Mouse (Mus musculus) forebrain, embryonic 16.5 days (tissue): ENCODE measurements around the gene Qk. TPM values are rescaled to one million over a fixed set of nuclear protein-coding genes. Genes with fewer than 3 reads are reported as not detected.

ENCODE experiments used
- ATAC-seq: fragments of 200-750 bp; cut with Nextera tagmentation; 2 replicates; pipeline ENCODE4 v1.8.0; 2017; ENCODE audit warnings: mild to moderate bottlenecking, moderate library complexity
- H3K27ac ChIP-seq: fragments of 300-500 bp; sonication (generic); 2 replicates; pipeline ENCODE4 v1.5.1; 2014; ENCODE audit warnings: low read length, control low read depth
- H3K27me3 ChIP-seq: fragments of 300-500 bp; sonication (generic); replicated peaks from 2 replicates; pipeline ENCODE4 v1.6.1; 2014; ENCODE audit warnings: low read length; ENCODE audit not compliant: control insufficient read depth, insufficient read depth
- H3K36me3 ChIP-seq: fragments of 300-500 bp; sonication (generic); 2 replicates; pipeline ENCODE4 v1.6.1; 2014; ENCODE audit not compliant: control insufficient read depth, insufficient read depth
- H3K4me1 ChIP-seq: fragments of 300-500 bp; sonication (generic); replicated peaks from 2 replicates; pipeline ENCODE4 v1.6.1; 2014; ENCODE audit warnings: low read length; ENCODE audit not compliant: control insufficient read depth, insufficient read depth
- H3K4me2 ChIP-seq: fragments of 300-500 bp; sonication (generic); 2 replicates; pipeline ENCODE4 v1.6.1; 2014; ENCODE audit warnings: mild to moderate bottlenecking, low read length, control low read depth
- H3K4me3 ChIP-seq: fragments of 300-500 bp; sonication (generic); replicated peaks from 2 replicates; pipeline ENCODE4 v1.5.1; 2014; ENCODE audit warnings: mild to moderate bottlenecking, low read length, control low read depth
- H3K9ac ChIP-seq: fragments of 300-500 bp; sonication (generic); replicated peaks from 2 replicates; pipeline ENCODE4 v1.6.1; 2014; ENCODE audit warnings: low read depth, low read length, control low read depth
- H3K9me3 ChIP-seq: fragments of 300-500 bp; sonication (generic); 2 replicates; pipeline ENCODE4 v1.6.1; 2016; ENCODE audit warnings: low read length; ENCODE audit not compliant: control insufficient read depth
- WGBS: fragments of 180-500 bp; shearing (Covaris S2); extraction: QIAGEN DNeasy Blood & Tissue Kit; methylation state at CpG from one replicate; pipeline ENCODE4 v1.1.7; 2014; 5-methylcytosine and 5-hydroxymethylcytosine counted together
- polyA plus RNA-seq: library from polyadenylated mRNA; unstranded; fragments of >200 nt; fragmentation: Nextera tagmentation; extraction: Ambion mirVana; gene quantifications from 2 replicates; pipeline ENCODE4 v1.2.1, GENCODE M21; 2015

The Qk gene
- polyA plus RNA-seq, 1 experiment from 2014 or later: 37.6 TPM

DNA sequence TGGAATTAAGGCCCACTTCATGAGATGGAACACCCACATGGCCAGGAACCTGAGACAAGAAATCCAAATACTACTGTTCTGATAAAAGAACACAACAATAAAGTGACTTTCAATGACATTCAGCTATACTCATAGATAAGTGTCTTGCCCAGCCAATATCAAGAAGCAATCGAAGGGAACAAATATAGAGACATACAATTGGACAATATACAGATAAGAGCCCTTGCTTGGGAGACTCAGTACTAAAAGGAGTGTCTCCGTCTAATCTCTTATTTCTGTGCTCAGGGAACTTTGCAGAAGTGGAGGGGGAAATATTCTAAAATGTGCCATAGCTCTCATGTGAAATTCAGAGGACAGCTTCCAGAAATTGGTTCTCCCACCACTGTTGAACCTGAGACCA, 83.1 kb downstream of the Qk start:
- H3K27ac ChIP-seq: no peak overlapping the region
- ATAC-seq: no peak
- no peak overlapping the region for H3K9ac ChIP-seq
- no peaks in the 10 kb centered on the region for H3K27me3 ChIP-seq
- peaks cover 3% of the 10 kb centered on the region; the same call in 1 of the 2 replicates for H3K4me1 ChIP-seq
- H3K9me3 ChIP-seq: no peaks in the 10 kb centered on the region
- H3K4me2 ChIP-seq: no peak overlapping the region
- H3K36me3 ChIP-seq: no peaks in the 10 kb centered on the region
- no peak overlapping the region for H3K4me3 ChIP-seq
- 93% methylated on average over 2 of the region's 2 CpGs for WGBS

- Histone ChIP-seq H3K4me2 (no peak overlapping the region), H3K36me3 (no peaks in the 10 kb centered on the region), H3K27ac (no peak overlapping the region), H3K27me3 (no peaks in the 10 kb centered on the region), H3K9me3 (no peaks in the 10 kb centered on the region), H3K9ac (no peak overlapping the region), H3K4me3 (no peak overlapping the region), H3K4me1 (peaks cover 12% of the 10 kb centered on the region)
- ATAC-seq: no peak
- WGBS: 82% methylated on average over 3 of the region's 3 CpGs
These were observed 87.2 kb downstream of the Qk start for GRCm38 (mm10) chr17:10232406-10232805.

DNA sequence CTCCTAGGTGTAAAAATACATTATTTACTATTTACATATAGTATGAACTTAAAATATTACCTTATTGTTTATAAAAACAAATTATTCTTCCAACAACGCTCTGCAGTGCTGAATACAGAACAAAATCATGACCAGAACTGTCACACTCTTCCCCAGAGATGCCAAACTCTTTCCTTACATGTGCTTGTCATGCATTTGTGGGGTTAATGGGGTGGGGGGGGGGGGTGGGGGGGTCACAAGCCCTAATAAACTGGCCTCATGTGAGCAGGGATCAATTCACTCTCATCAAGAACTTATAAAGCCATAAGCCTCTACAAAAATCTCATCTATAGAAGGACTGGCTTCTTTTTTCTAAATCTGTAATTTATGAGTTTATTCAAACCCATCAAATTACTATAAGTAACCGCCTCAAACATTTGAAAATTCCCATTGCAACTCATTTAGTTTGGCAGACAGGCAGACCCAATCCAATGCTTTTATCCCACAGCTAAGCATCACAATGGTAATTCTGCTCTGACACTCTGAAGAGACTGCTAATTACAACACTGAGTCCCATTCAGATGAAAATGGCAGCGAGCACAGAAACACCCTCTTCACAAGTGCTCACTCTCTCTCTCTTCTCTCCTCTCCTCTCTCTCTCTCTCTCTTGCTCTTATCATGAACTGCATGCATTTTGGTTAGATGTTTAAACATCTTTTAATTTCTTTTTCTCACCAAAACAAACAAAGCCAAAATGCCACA, 91.7 kb downstream of the Qk start:
- no peak overlapping the region for H3K9ac ChIP-seq
- peaks cover 14% of the 10 kb centered on the region for H3K4me1 ChIP-seq
- no peak overlapping the region for H3K4me2 ChIP-seq
- no peak overlapping the region for H3K4me3 ChIP-seq
- no peaks in the 10 kb centered on the region for H3K27me3 ChIP-seq
- H3K27ac ChIP-seq: peak overlapping the region; percentile 12; the same call in 1 of the 2 replicates
- peak; percentile 96 for ATAC-seq
- H3K9me3 ChIP-seq: no peaks in the 10 kb centered on the region
- WGBS: 16% methylated on average over 3 of the region's 3 CpGs
- H3K36me3 ChIP-seq: no peaks in the 10 kb centered on the region

DNA sequence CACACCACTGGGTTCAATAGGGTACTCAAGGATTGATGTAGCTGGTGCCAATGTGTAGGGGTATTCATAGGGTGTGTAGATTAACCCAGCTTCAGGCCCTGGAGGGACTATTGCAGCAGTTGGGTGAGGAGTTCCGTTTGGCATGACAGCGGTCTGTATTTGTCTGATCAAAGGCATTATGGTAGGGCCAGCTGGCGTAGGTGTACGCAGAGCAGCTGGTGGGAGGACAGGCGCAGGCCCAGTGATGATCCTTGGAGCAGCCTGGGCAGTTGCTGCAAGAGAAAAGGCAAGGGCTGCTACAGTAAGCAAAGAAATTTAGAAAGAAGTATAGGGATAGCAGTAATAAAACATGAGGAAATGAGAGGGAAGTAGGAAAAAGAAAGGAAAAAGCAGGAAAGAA, 103.5 kb downstream of the Qk start:
- Histone ChIP-seq H3K9me3 (no peaks in the 10 kb centered on the region), H3K4me2 (no peak overlapping the region), H3K9ac (no peak overlapping the region), H3K4me1 (no peaks in the 10 kb centered on the region), H3K36me3 (no peaks in the 10 kb centered on the region; the same call in 1 of the 2 replicates), H3K4me3 (no peak overlapping the region), H3K27ac (no peak overlapping the region), H3K27me3 (no peaks in the 10 kb centered on the region)
- 70% methylated on average over 5 of the region's 5 CpGs for WGBS
- peak; percentile 28; the same call in 1 of the 2 replicates for ATAC-seq

- Histone ChIP-seq H3K9me3 (no peaks in the 10 kb centered on the region), H3K9ac (no peak overlapping the region), H3K4me2 (no peak overlapping the region), H3K27ac (0 out of 2 replicates have a peak overlapping the region, but pooled peaks have one; percentile 37), H3K36me3 (peaks cover 2% of the 10 kb centered on the region; the same call in 1 of the 2 replicates), H3K4me3 (no peak overlapping the region), H3K27me3 (no peaks in the 10 kb centered on the region), H3K4me1 (no peaks in the 10 kb centered on the region; the same call in 1 of the 2 replicates)
- 24% methylated on average over 12 of the region's 12 CpGs for WGBS
- ATAC-seq: no peak
These were observed 110.4 kb downstream of the Qk start for GRCm38 (mm10) chr17:10209154-10209777.

DNA sequence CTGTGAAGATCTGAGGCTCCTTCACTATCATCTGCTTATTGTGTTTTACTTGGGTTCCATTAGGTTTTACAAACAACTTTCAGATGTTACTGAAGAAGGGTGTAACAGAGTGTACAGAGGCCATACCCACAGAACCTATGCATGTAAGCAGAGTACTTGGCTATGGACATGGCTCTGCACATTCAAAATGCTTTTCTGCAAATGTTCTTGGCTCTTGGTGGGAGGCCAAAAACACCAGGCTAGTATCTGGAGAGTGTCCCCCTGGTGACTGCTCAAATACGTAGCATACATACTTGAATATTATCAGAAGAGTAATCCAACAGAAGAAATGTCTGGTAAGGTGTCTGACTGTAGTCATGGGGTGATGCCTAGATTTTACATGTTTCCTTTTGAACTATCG, 121.0 kb downstream of the Qk start:
- Histone ChIP-seq H3K4me3 (no peak overlapping the region), H3K9ac (no peak overlapping the region), H3K27me3 (no peaks in the 10 kb centered on the region), H3K36me3 (no peaks in the 10 kb centered on the region), H3K9me3 (no peaks in the 10 kb centered on the region), H3K4me2 (no peak overlapping the region), H3K27ac (no peak overlapping the region), H3K4me1 (no peaks in the 10 kb centered on the region)
- no peak for ATAC-seq
- WGBS: 88% methylated on average over 2 of the region's 2 CpGs

DNA sequence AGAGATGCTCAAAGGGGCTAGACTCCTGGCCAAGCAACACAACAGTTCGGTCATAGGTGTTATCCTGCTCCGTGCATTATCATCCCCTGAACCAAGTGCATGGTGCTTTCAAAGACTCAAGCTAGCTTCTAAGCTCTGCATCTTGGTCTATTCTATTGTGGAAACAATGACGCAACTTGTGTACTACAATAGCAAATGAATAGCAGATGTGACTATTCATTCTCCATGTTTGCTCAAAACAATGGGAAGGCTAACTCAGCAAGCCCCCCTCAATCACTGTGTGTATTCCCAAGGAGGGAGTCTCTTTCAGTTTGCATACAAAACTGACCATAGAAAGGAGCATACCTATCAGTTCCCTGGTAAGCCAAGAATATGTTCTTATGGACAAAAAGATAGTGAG, 121.4 kb downstream of the Qk start:
- H3K27me3 ChIP-seq: no peaks in the 10 kb centered on the region
- no peak overlapping the region for H3K4me3 ChIP-seq
- H3K36me3 ChIP-seq: no peaks in the 10 kb centered on the region
- no peaks in the 10 kb centered on the region for H3K9me3 ChIP-seq
- H3K4me1 ChIP-seq: no peaks in the 10 kb centered on the region
- 95% methylated on average over 3 of the region's 3 CpGs for WGBS
- H3K27ac ChIP-seq: no peak overlapping the region
- ATAC-seq: no peak
- H3K4me2 ChIP-seq: no peak overlapping the region
- H3K9ac ChIP-seq: no peak overlapping the region

DNA sequence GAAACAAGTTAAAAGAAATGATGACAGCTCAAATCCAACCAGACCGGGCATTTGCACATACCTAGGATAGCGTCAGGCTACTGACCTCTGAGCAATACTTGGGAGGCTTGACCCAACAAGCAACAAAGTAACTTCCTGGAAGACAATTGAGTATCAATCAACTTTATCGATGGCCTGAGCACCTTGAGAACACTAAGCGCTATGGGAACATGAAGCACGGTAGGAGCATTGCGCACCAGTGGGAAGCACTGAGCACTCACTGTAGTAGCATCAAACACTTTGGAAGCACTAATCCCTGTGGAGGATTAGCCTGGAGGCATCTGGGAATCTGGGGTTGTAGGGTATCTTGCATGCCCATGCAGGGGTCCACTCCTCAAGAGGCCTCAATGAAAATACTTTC, 124.0 kb downstream of the Qk start:
- ATAC-seq: no peak

DNA sequence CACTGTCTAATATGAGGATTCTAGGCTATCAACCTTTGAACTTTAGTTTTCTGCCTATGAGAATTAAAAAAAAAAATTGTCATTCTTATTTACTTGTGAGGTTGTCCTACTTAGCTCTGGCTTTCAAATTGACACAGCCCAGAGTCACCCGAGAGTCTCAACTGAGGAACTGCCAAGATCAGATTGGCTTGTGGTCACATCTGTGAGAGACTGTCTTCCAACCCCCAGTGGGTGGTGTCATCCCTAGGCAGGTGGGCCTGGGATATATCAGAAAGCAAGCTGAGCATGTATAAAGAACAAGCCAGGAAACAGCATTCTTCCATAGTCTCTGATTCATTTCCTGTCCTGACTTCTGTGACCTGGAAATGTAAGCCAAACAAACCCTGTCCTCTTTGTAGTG, 128.8 kb downstream of the Qk start:
- Histone ChIP-seq H3K9ac (no peak overlapping the region), H3K27ac (no peak overlapping the region), H3K9me3 (no peaks in the 10 kb centered on the region), H3K4me2 (no peak overlapping the region), H3K27me3 (no peaks in the 10 kb centered on the region), H3K4me3 (no peak overlapping the region), H3K36me3 (no peaks in the 10 kb centered on the region), H3K4me1 (peaks cover 11% of the 10 kb centered on the region; the same call in 1 of the 2 replicates)
- 89% methylated on average over 1 of the region's 1 CpGs for WGBS
- ATAC-seq: no peak

More for the DNA sequence above, 124.0 kb downstream of the Qk start:
- Histone ChIP-seq H3K27me3 (no peaks in the 10 kb centered on the region), H3K4me2 (no peak overlapping the region), H3K9ac (no peak overlapping the region), H3K36me3 (no peaks in the 10 kb centered on the region), H3K4me1 (no peaks in the 10 kb centered on the region), H3K4me3 (no peak overlapping the region), H3K9me3 (no peaks in the 10 kb centered on the region), H3K27ac (no peak overlapping the region)
- WGBS: 97% methylated on average over 6 of the region's 6 CpGs
